Mouse (Mus musculus): ENCODE data around the gene Ripor2.

GRCm38 (mm10) chr13:24603591-24604009, 21.6 kb downstream of the Ripor2 start:
- no peak for TF ChIP-seq CTCF (IDR thresholded peaks at IDR 0.05; ENCODE audit: borderline replicate concordance, insufficient read depth, low read length)
- no peak for TF ChIP-seq POLR2A (IDR thresholded peaks at IDR 0.05; ENCODE audit: low read depth, low read length)

Measured in embryonic fibroblast, embryonic 13.5 days (primary cell).